Comparison of ENCODE assay signal across 8 mouse cellular contexts in the genomic region with DNA sequence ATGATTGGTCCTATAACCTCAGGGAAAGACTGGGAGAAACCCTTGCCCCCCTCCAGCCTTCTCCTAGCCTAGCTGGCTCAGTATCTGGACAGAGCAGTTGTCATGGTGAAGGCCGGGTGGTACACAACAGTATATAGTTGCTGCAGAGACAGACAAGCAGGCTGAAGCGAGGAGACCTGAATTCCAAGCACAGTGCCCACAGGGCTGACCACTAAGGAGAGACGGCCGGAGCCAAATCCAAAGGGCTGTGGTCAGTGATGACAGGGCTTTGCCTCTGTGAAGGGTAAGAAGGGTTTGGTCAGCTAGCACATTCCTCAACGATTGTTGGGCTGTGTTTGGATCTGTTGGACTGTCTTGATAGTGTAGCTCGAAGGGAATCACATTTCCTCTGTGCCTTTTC. TPM values are rescaled to one million over a fixed set of nuclear protein-coding genes. Genes with fewer than 3 reads are reported as not detected.
DNase-seq lines count a peak whose midpoint lies in the region; ATAC-seq lines count a peak whose summit lies in the region.

No protein-coding gene starts in this region.

- WGBS in intestine, embryonic 15.5 days, result 74% methylated on average over 6 of the region's 6 CpGs

- peak overlapping the region; percentile 50 for H3K4me2 ChIP-seq in intestine, embryonic 15.5 days (replicated peaks)

- peak; percentile 58 for DNase-seq in cerebellum, adult 9-11 months
- DNase-seq in cerebellum, postnatal 25 days, result no peak
- peak; percentile 58 for DNase-seq in skeletal muscle tissue, adult 2 months (ENCODE audit: low read depth, low spot score)
- no peak for DNase-seq in B cell, adult 2 months

- peak overlapping the region; percentile 97 for H3K4me3 ChIP-seq in megakaryocyte, embryonic 14.5 days (replicated peaks)
- no peak overlapping the region for H3K4me3 ChIP-seq in intestine, embryonic 15.5 days (replicated peaks)

- peaks cover 18% of the 10 kb centered on the region for H3K36me3 ChIP-seq in megakaryocyte, embryonic 14.5 days (replicated peaks; ENCODE audit: low read length)
- H3K36me3 ChIP-seq in intestine, embryonic 15.5 days, result no peaks in the 10 kb centered on the region

- peak overlapping the region; percentile 88 for H3K27ac ChIP-seq in intestine, embryonic 15.5 days

- H3K9ac ChIP-seq in intestine, embryonic 15.5 days, result no peak overlapping the region

- ATAC-seq in megakaryocyte, adult 5-6 weeks (ENCODE audit: poor library complexity, severe bottlenecking), result no peak
- ATAC-seq in intestine, embryonic 15.5 days, result no peak
- ATAC-seq in cerebellum, adult (ENCODE audit: insufficient number of reproducible peaks, low FRiP score, low TSS enrichment), result no peak

- H3K9me3 ChIP-seq in megakaryocyte, embryonic 14.5 days, result no peaks in the 10 kb centered on the region
- no peaks in the 10 kb centered on the region for H3K9me3 ChIP-seq in intestine, embryonic 15.5 days

- peaks cover 7% of the 10 kb centered on the region for H3K27me3 ChIP-seq in megakaryocyte, embryonic 14.5 days (replicated peaks)
- H3K27me3 ChIP-seq in intestine, embryonic 15.5 days (replicated peaks), result no peaks in the 10 kb centered on the region

- H3K4me1 ChIP-seq in megakaryocyte, embryonic 14.5 days, result peaks cover 77% of the 10 kb centered on the region
- H3K4me1 ChIP-seq in intestine, embryonic 15.5 days (replicated peaks), result peaks cover 35% of the 10 kb centered on the region

RNA-seq across cellular contexts. Expression of a gene that starts 0.9 kb away (rescaled TPM):
- 4.8 and 29.6 TPM in 2 replicates for polyA plus RNA-seq in megakaryocyte, embryonic 14.5 days (2012; ENCODE audit: insufficient read depth, low replicate concordance)
- total RNA-seq in megakaryocyte, adult 5-6 weeks (2015), result 30.1 and 40.9 TPM in 2 replicates
- 56.3 and 58.6 TPM in 2 replicates for total RNA-seq in megakaryocyte, adult 5-6 weeks (2017)
- polyA plus RNA-seq in intestine, embryonic 15.5 days (2015; fragmentation: Nextera tagmentation; extraction: Ambion mirVana), result 94.2 and 99.7 TPM in 2 replicates

RNA-seq across cellular contexts. Expression of a gene that starts 5.1 kb away (rescaled TPM):
- 90.9 and 105 TPM in 2 replicates for polyA plus RNA-seq in megakaryocyte, embryonic 14.5 days (2012; ENCODE audit: insufficient read depth, low replicate concordance)
- total RNA-seq in megakaryocyte, adult 5-6 weeks (2015), result 43.9 and 45.9 TPM in 2 replicates
- total RNA-seq in megakaryocyte, adult 5-6 weeks (2017), result 60.7 and 71.3 TPM in 2 replicates
- polyA plus RNA-seq in intestine, embryonic 15.5 days (2015; fragmentation: Nextera tagmentation; extraction: Ambion mirVana), result 26.7 and 27.6 TPM in 2 replicates

RNA-seq across cellular contexts. Expression of a gene that starts 25.3 kb away (rescaled TPM):
- not detected in 2 replicates for polyA plus RNA-seq in megakaryocyte, embryonic 14.5 days (2012; ENCODE audit: insufficient read depth, low replicate concordance)
- not detected in 2 replicates for total RNA-seq in megakaryocyte, adult 5-6 weeks (2015)
- not detected in 2 replicates for total RNA-seq in megakaryocyte, adult 5-6 weeks (2017)
- polyA plus RNA-seq in intestine, embryonic 15.5 days (2015; fragmentation: Nextera tagmentation; extraction: Ambion mirVana), result 7.1 and 8.2 TPM in 2 replicates

RNA-seq across cellular contexts. Expression of a gene that starts 58.7 kb away (rescaled TPM):
- 40.8 and 101 TPM in 2 replicates for polyA plus RNA-seq in megakaryocyte, embryonic 14.5 days (2012; ENCODE audit: insufficient read depth, low replicate concordance)
- total RNA-seq in megakaryocyte, adult 5-6 weeks (2015), result 115 and 119 TPM in 2 replicates
- total RNA-seq in megakaryocyte, adult 5-6 weeks (2017), result 248 and 291 TPM in 2 replicates
- 172 and 202 TPM in 2 replicates for polyA plus RNA-seq in intestine, embryonic 15.5 days (2015; fragmentation: Nextera tagmentation; extraction: Ambion mirVana)

Comparison
In these comparisons a context has a peak if more than half of its experiments do, and no peak if none do; other contexts are left out.
1. DNase-seq: peak in cerebellum, adult 9-11 months (single experiment) and skeletal muscle tissue, adult 2 months (single experiment); none in cerebellum, postnatal 25 days (0 of 2) and B cell, adult 2 months (0 of 2).